Mouse (Mus musculus) cortical plate, adult 2 months (tissue): ENCODE measurements around the gene Cdk5rap2.

Experiments
- CTCF ChIP-seq: fragments of 200-500 bp; IDR thresholded peaks from 2 replicates; pipeline ENCODE4 v1.5.1; 2011; ENCODE audit warnings: mild to moderate bottlenecking, control low read depth, low read length; ENCODE audit not compliant: insufficient read depth; ENCODE audit errors: extremely low read depth
- POLR2A ChIP-seq: fragments of 200-500 bp; IDR thresholded peaks from 2 replicates; pipeline ENCODE4 v1.6.1; 2011; ENCODE audit warnings: mild to moderate bottlenecking, low read length, control low read depth; ENCODE audit not compliant: insufficient read depth; ENCODE audit errors: extremely low read depth

DNA sequence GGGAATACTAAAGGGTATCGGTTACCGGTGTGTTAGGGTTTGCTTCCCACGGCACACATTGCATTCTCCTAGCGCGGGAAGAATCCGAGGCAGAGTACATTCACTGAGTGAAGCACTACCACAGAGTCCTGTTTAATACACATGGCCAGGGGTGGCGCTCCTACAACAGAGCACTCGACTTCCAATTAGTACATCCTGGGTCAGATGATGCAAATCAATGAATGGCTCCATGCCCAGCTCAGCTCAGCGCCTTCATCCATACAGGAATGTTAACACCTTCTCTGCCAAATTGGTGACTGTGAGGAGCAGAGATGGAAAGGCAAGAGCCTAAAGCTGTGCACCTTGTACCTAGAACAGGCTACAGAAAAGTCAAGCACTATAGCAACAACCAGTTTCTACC, 109.1 kb downstream of the Cdk5rap2 start:
- TF ChIP-seq CTCF (no peak), POLR2A (no peak)
